ENCODE assay signal across 23 mouse cellular contexts in the genomic region with DNA sequence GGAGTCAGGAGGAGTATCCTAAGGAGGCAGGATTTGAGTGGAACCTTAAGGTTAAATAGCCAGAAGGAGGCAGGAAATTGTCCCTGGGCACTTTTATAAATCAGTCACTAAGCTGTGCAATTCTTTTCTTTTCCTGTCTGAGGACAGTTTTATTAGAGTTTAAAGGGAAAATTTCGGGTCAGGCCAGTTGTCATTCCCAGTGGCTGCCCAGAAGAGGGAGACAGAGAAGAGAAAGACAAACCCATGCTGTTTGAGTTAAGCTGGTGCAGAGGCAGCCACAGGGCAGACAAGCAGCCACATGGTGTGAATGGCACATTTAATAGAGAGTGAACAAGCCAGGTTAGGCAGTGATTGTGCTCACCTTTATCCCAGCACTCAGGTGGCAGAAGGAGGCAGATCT. TPM values are rescaled to one million over a fixed set of nuclear protein-coding genes. Genes with fewer than 3 reads are reported as not detected.
"Had no signal": no experiment of that assay in that cellular context is flagged by ENCODE, and none has a peak within 500 bp of the region (broad histone marks: within the 10 kb centered on the region; RNA-seq: fewer than 3 reads in every experiment).

No protein-coding gene starts in this region.

RNA-seq across cellular contexts. Expression of a gene that starts 46.5 kb away (rescaled TPM):
- total RNA-seq: layer of hippocampus, adult 8-10 months; layer of hippocampus, postnatal 10 days; layer of hippocampus, postnatal 36 days; left cerebral cortex, adult 8-10 months; left cerebral cortex, postnatal 14 days; left cerebral cortex, postnatal 4 days; megakaryocyte, adult 5-6 weeks had no signal
- polyA plus RNA-seq: kidney, embryonic 14.5 days; large intestine, adult 2 months; limb, embryonic 12.5 days; limb, embryonic 15.5 days; liver, embryonic 11.5 days; liver, embryonic 15.5 days; lung, embryonic 16.5 days; macrophage; midbrain, embryonic 12.5 days; midbrain, embryonic 16.5 days; neural tube, embryonic 11.5 days; neural tube, embryonic 14.5 days; small intestine, adult 2 months; spleen, adult 2 months; stomach, embryonic 16.5 days; thymus, adult 2 months had no signal
